Mouse (Mus musculus): ENCODE measurements around the gene Mogat1. TPM values are rescaled to one million over a fixed set of nuclear protein-coding genes. Genes with fewer than 3 reads are reported as not detected.
A peak's percentile ranks its signal among the peaks of the same experiment; 100 is the strongest.
"Not testable (repeated sequence)": the region's sequence is repeated elsewhere in the genome, so short reads cannot be mapped to it uniquely, and the experiment has no call there.

The Mogat1 gene
- polyA plus RNA-seq, 1 experiment from 2014 or later = not detected

- Histone ChIP-seq H3K9ac (replicated peaks) (no peak overlapping the region), H3K27ac (peak overlapping the region; percentile 47; the same call in 1 of the 2 replicates), H3K4me3 (replicated peaks) (peak overlapping the region; percentile 22), H3K9me3 (no peaks in the 10 kb centered on the region), H3K27me3 (no peaks in the 10 kb centered on the region), H3K4me1 (replicated peaks) (peaks cover 24% of the 10 kb centered on the region), H3K4me2 (peak overlapping the region; percentile 48), H3K36me3 (no peaks in the 10 kb centered on the region)
- ATAC-seq (ENCODE audit: insufficient number of reproducible peaks, insufficient read depth, low FRiP score, low TSS enrichment, low read depth) = no peak
- whole genome bisulfite sequencing = 48% methylated on average over 16 of the region's 16 CpGs
Observed at GRCm38 (mm10) chr1:78537494-78538010, 26.8 kb downstream of the Mogat1 start.

- H3K4me1 ChIP-seq (replicated peaks) = peaks cover 24% of the 10 kb centered on the region
- ATAC-seq (ENCODE audit: insufficient number of reproducible peaks, insufficient read depth, low FRiP score, low TSS enrichment, low read depth) = no peak
- H3K27me3 ChIP-seq = no peaks in the 10 kb centered on the region
- H3K36me3 ChIP-seq = no peaks in the 10 kb centered on the region
- no peak overlapping the region for H3K4me2 ChIP-seq
- 64% methylated on average over 5 of the region's 5 CpGs for WGBS
- no peak overlapping the region for H3K27ac ChIP-seq
- no peaks in the 10 kb centered on the region for H3K9me3 ChIP-seq
- no peak overlapping the region for H3K4me3 ChIP-seq (replicated peaks)
- no peak overlapping the region for H3K9ac ChIP-seq (replicated peaks)
Observed at GRCm38 (mm10) chr1:78538396-78538795, 27.6 kb downstream of the Mogat1 start.

GRCm38 (mm10) chr1:78539166-78539565, 28.4 kb downstream of the Mogat1 start:
- Histone ChIP-seq H3K4me2 (no peak overlapping the region; the same call in 1 of the 2 replicates), H3K4me3 (replicated peaks) (no peak overlapping the region), H3K36me3 (no peaks in the 10 kb centered on the region), H3K9me3 (no peaks in the 10 kb centered on the region; the same call in 1 of the 2 replicates), H3K27ac (peak overlapping the region; percentile 50; the same call in 1 of the 2 replicates), H3K27me3 (no peaks in the 10 kb centered on the region), H3K4me1 (replicated peaks) (peaks cover 24% of the 10 kb centered on the region), H3K9ac (replicated peaks) (no peak overlapping the region)
- WGBS = 23% methylated on average over 6 of the region's 6 CpGs
- 0 out of 2 replicates have a peak, but pooled peaks have one; percentile 27 for ATAC-seq (ENCODE audit: insufficient number of reproducible peaks, insufficient read depth, low FRiP score, low TSS enrichment, low read depth)

- ATAC-seq (ENCODE audit: insufficient number of reproducible peaks, insufficient read depth, low FRiP score, low TSS enrichment, low read depth); H3K27ac ChIP-seq; H3K27me3 ChIP-seq; H3K4me2 ChIP-seq; H3K9ac ChIP-seq (replicated peaks); H3K9me3 ChIP-seq; H3K4me3 ChIP-seq (replicated peaks); H3K36me3 ChIP-seq: not testable (repeated sequence)
- 89% methylated on average over 1 of the region's 1 CpGs for WGBS
- H3K4me1 ChIP-seq (replicated peaks) = peaks cover 17% of the 10 kb centered on the region
Observed at GRCm38 (mm10) chr1:78543631-78544030, 32.8 kb downstream of the Mogat1 start.

GRCm38 (mm10) chr1:78546258-78546657, 35.5 kb downstream of the Mogat1 start:
- Histone ChIP-seq H3K4me3 (replicated peaks) (no peak overlapping the region), H3K4me2 (no peak overlapping the region), H3K27ac (no peak overlapping the region), H3K9me3 (no peaks in the 10 kb centered on the region; the same call in 1 of the 2 replicates), H3K4me1 (replicated peaks) (no peaks in the 10 kb centered on the region), H3K9ac (replicated peaks) (no peak overlapping the region), H3K27me3 (no peaks in the 10 kb centered on the region), H3K36me3 (no peaks in the 10 kb centered on the region)
- no peak for ATAC-seq (ENCODE audit: insufficient number of reproducible peaks, insufficient read depth, low FRiP score, low TSS enrichment, low read depth)
- 71% methylated on average over 9 of the region's 9 CpGs for WGBS

- no peaks in the 10 kb centered on the region for H3K36me3 ChIP-seq
- H3K4me2 ChIP-seq = no peak overlapping the region
- H3K4me1 ChIP-seq (replicated peaks) = no peaks in the 10 kb centered on the region
- no peak for ATAC-seq (ENCODE audit: insufficient number of reproducible peaks, insufficient read depth, low FRiP score, low TSS enrichment, low read depth)
- no peak overlapping the region for H3K27ac ChIP-seq
- H3K27me3 ChIP-seq = no peaks in the 10 kb centered on the region
- no peaks in the 10 kb centered on the region; the same call in 1 of the 2 replicates for H3K9me3 ChIP-seq
- 66% methylated on average over 6 of the region's 6 CpGs for WGBS
- no peak overlapping the region for H3K4me3 ChIP-seq (replicated peaks)
- no peak overlapping the region for H3K9ac ChIP-seq (replicated peaks)
Observed at GRCm38 (mm10) chr1:78548961-78549360, 38.2 kb downstream of the Mogat1 start.

GRCm38 (mm10) chr1:78554012-78554666, 43.3 kb downstream of the Mogat1 start:
- Histone ChIP-seq H3K27ac (no peak overlapping the region), H3K4me3 (replicated peaks) (no peak overlapping the region), H3K36me3 (no peaks in the 10 kb centered on the region), H3K9me3 (peaks cover 9% of the 10 kb centered on the region; the same call in 1 of the 2 replicates), H3K9ac (replicated peaks) (no peak overlapping the region), H3K27me3 (no peaks in the 10 kb centered on the region), H3K4me2 (no peak overlapping the region), H3K4me1 (replicated peaks) (no peaks in the 10 kb centered on the region)
- ATAC-seq (ENCODE audit: insufficient number of reproducible peaks, insufficient read depth, low FRiP score, low TSS enrichment, low read depth) = no peak
- 64% methylated on average over 8 of the region's 8 CpGs for WGBS

GRCm38 (mm10) chr1:78566963-78567362, 56.2 kb downstream of the Mogat1 start:
- H3K27ac ChIP-seq = no peak overlapping the region
- no peak overlapping the region for H3K9ac ChIP-seq (replicated peaks)
- no peaks in the 10 kb centered on the region for H3K36me3 ChIP-seq
- H3K9me3 ChIP-seq = 0 out of 2 replicates have a peak, but pooled peaks cover 4% of the 10 kb centered on the region
- H3K4me1 ChIP-seq (replicated peaks) = peaks cover 18% of the 10 kb centered on the region
- no peaks in the 10 kb centered on the region for H3K27me3 ChIP-seq
- ATAC-seq (ENCODE audit: insufficient number of reproducible peaks, insufficient read depth, low FRiP score, low TSS enrichment, low read depth) = no peak
- no peak overlapping the region for H3K4me2 ChIP-seq
- 74% methylated on average over 2 of the region's 2 CpGs for WGBS
- H3K4me3 ChIP-seq (replicated peaks) = no peak overlapping the region

- H3K4me3 ChIP-seq (replicated peaks) = no peak overlapping the region
- no peak overlapping the region for H3K9ac ChIP-seq (replicated peaks)
- no peak; the same call in 1 of the 2 replicates for ATAC-seq (ENCODE audit: insufficient number of reproducible peaks, insufficient read depth, low FRiP score, low TSS enrichment, low read depth)
- H3K36me3 ChIP-seq = no peaks in the 10 kb centered on the region
- H3K9me3 ChIP-seq = 0 out of 2 replicates have a peak, but pooled peaks cover 4% of the 10 kb centered on the region
- peak overlapping the region; percentile 68 for H3K27ac ChIP-seq
- 0 out of 2 replicates have a peak, but pooled peaks cover under 1% of the 10 kb centered on the region for H3K27me3 ChIP-seq
- H3K4me2 ChIP-seq = no peak overlapping the region
- peaks cover 18% of the 10 kb centered on the region for H3K4me1 ChIP-seq (replicated peaks)
- WGBS = 25% methylated on average over 6 of the region's 6 CpGs
Observed at GRCm38 (mm10) chr1:78567421-78567820, 56.6 kb downstream of the Mogat1 start.

- Histone ChIP-seq H3K36me3 (no peaks in the 10 kb centered on the region), H3K4me1 (replicated peaks) (peaks cover 18% of the 10 kb centered on the region), H3K9ac (replicated peaks) (no peak overlapping the region), H3K27ac (peak overlapping the region; percentile 68), H3K27me3 (peaks cover 6% of the 10 kb centered on the region; the same call in 1 of the 2 replicates), H3K4me2 (no peak overlapping the region), H3K9me3 (0 out of 2 replicates have a peak, but pooled peaks cover 4% of the 10 kb centered on the region), H3K4me3 (replicated peaks) (no peak overlapping the region)
- peak; percentile 66; the same call in 1 of the 2 replicates for ATAC-seq (ENCODE audit: insufficient number of reproducible peaks, insufficient read depth, low FRiP score, low TSS enrichment, low read depth)
- 17% methylated on average over 8 of the region's 8 CpGs for WGBS
Observed at GRCm38 (mm10) chr1:78567834-78568507, 57.2 kb downstream of the Mogat1 start.

- Histone ChIP-seq H3K4me3 (replicated peaks) (no peak overlapping the region), H3K27ac (no peak overlapping the region), H3K4me2 (no peak overlapping the region), H3K27me3 (peaks cover 7% of the 10 kb centered on the region; the same call in 1 of the 2 replicates), H3K4me1 (replicated peaks) (peaks cover 18% of the 10 kb centered on the region), H3K9me3 (0 out of 2 replicates have a peak, but pooled peaks cover 4% of the 10 kb centered on the region), H3K36me3 (no peaks in the 10 kb centered on the region), H3K9ac (replicated peaks) (no peak overlapping the region)
- ATAC-seq (ENCODE audit: insufficient number of reproducible peaks, insufficient read depth, low FRiP score, low TSS enrichment, low read depth) = no peak
- 85% methylated on average over 5 of the region's 5 CpGs for WGBS
Observed at GRCm38 (mm10) chr1:78569617-78570016, 58.8 kb downstream of the Mogat1 start.
